Mouse (Mus musculus): ENCODE data around the gene Etv2. TPM values are rescaled to one million over a fixed set of nuclear protein-coding genes. Genes with fewer than 3 reads are reported as not detected.

The Etv2 gene
- total RNA-seq (2021), result not detected
- long read RNA-seq, experiment 1, result 0 reads
- long read RNA-seq, experiment 2, result 0 reads

DNA sequence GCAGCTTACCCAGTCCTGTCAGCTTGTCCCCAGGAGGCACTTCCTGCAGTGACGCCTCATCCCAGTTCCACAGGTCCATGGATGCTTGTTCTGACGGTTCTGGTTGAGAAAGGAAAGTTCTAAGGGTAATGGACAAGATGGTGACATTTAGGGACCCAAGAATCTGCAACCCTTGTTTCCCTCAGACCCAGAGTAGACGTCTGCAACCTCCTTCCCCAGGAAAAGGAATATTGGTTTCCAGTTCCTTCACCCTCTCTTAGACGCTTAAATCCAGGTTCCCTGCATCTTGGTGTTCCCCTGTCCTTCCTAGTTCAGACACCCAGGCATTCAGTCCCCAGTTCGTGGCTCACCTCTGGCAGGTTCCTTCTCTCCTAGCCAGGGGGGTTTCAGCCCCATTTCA is at the start of gene Etv2:
Gene Etv2, minus strand, starts transcription at position 101 of the 400 bp plus-strand sequence.
- no peak for DNase-seq (ENCODE audit: low spot score in 2 of 2)

DNA sequence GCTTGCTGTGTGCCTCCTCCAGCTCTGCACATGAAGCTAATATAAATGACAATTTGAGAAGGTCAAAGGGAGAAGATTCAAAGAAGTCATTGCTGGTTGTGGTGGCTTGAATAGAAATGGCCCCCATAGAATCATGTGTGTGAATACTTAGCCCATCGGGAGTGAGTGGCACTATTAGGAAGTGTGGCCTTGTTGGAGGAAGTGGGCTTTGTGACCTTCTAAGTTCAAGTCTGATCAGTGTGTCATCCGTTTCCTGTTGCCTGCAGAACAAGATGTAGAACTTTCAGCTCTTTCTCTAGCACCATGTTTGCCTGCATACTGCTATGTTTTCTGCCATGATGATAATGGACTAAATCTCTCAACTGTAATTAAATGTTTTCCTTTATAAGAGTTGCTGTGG is 47.8 kb upstream of the Etv2 start:
- no peak for DNase-seq (ENCODE audit: low spot score in 2 of 2)

DNA sequence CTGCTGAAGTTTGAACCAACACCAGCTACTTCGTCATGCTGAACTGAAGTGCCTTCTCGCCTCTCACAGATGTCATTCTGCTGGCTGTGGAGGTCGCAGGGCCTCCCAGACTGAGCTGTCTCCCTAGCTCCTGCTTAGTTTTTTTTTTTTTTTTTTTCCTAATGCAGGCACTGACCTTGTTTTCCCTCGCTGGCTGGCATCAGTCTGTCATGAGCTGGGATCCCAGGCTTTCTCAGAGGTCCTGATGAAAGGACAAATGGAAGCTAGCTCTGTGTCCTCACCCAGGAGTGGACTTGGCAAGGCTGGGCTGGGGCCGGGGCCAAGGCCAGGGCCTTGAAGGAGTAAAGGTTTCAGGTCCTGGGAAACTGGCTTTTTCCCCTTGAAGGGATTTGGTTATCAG is 46.2 kb upstream of the Etv2 start:
- peak in 1 of 2 experiments; percentile 10 for DNase-seq (ENCODE audit: low spot score in 2 of 2)

DNA sequence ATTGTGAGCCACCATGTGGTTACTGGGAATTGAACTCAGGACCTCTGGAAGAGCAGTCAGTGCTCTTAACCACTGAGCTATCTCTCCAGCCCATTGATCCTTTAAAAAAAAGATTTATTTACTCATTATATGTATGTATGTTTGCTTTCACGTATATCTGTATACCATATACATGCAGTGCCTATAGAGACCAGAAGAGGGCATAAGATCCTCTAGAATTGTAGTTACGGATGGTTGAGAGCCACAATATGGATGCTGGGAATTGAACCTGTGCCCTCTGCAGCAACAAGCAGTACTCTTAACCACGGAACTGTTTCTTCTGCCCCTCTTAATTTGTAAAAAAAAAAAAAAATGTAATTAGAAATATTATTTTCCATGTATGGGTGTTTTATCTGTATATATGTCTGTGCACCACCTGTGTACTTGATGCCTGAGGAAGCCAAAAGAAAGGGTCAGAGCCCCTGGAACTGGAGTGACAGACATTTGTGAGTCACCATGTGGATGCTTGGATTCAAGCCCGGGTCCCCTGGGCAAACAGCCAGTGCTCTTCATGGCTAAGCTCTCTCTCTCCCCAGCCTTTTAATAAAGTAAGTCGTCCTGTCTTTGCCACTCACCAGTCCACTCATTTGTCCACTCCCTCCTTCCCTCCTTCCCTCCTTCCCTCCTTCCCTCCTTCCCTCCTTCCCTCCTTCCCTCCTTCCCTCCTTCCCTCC is 42.8 kb upstream of the Etv2 start:
- peak; percentile 58 to 66 for DNase-seq (ENCODE audit: low spot score in 2 of 2)

DNA sequence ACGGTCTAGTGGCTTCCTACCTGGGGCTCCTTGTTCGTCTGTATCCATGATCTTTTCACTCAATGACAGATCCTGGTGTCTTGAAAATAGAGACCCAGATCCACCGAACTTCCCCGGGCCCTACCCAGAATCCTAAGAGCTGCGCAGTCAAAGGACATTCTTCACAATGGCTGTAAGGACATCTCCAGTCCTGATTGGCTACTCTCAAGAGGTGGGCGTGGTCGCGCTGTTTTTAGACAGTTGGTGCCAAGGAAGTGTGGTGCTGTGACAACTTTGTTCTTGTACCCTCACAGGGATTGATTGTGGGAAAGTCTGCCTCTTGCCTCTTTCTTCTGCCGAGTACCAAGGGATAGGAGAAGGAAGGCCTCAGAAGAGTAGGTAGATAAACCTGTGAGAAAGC is 35.8 kb upstream of the Etv2 start, which contains the start of gene Pmis2:
Gene Pmis2, minus strand, starts transcription at position 126 of the 400 bp plus-strand sequence.
- DNase-seq (ENCODE audit: low spot score in 2 of 2), result no peak

DNA sequence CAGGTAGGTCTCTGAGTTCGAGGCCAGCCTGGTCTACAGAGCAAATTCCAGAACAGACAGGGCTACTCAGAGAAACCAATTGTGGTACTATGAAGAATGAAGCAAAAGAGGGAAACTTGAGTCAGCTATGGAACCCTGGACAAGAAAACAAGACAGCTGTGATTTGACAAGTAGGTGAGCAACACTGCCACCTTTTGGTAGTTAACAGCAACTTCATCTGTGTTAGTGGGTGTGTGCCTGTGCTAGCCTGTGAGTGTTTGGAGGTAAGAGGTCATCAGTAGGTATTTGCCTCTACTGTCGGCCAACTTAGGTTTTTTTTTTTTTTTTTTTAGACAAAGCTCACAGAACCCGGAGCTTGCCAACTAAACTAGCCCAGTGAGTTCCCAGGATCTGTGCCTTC is 33.6 kb upstream of the Etv2 start:
- DNase-seq (ENCODE audit: low spot score in 2 of 2), result no peak

DNA sequence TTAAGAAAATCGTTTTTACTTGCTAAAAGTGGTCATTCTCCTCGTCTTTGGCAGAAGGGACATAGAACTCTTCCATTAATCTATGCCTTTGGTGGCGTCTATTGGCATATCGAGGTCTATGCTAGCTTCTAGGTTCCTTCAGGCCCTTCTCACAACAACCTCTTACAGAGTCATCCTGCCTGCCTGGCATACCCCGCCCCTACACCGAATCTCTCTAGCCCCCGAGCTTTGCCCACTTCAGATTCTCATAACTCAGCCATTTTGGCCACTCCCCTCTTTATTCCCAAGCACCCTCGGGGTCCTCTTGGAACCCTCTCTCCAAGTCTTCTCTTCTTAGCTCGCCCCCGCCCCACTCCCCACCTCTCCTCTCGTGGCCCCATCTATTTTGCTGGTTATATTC is 29.7 kb upstream of the Etv2 start:
- no peak for DNase-seq (ENCODE audit: low spot score in 2 of 2)

DNA sequence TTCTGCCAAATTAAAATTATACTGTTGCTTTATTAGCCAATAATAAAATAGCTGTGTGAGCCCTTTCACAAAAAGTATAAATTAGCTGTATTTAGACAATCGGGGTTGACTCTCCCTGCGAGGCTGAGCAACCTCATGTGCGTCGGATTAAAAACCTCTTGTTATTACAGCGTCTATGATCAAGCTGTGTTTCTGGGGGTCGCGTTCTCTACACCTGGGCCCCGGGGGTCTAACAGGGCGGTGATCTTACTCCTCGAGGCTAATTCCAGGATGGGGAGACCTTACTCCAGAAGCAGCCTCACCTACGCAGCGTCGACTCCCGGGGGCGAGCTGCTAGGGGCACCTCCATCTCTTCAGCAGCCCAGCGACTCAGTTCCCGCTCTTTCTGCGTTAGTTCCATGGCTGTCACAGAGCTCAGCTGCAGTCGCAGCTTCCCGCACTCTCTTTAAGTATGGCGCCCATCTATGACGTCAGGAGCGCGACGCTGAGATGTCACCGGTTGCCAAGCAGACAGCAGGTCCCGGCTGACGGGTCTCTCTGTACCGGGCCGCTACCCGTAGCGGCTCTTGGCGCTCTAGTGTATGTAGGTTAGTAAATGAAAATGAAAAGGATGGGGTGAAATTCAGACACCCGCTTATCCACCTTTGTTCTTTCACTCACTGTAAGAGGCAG is 29.0 kb upstream of the Etv2 start, which contains the start of gene Haus5:
Gene Haus5, minus strand, starts transcription at position 466 of the 672 bp plus-strand sequence.
- DNase-seq (ENCODE audit: low spot score in 2 of 2), result peak; percentile 88 to 90

DNA sequence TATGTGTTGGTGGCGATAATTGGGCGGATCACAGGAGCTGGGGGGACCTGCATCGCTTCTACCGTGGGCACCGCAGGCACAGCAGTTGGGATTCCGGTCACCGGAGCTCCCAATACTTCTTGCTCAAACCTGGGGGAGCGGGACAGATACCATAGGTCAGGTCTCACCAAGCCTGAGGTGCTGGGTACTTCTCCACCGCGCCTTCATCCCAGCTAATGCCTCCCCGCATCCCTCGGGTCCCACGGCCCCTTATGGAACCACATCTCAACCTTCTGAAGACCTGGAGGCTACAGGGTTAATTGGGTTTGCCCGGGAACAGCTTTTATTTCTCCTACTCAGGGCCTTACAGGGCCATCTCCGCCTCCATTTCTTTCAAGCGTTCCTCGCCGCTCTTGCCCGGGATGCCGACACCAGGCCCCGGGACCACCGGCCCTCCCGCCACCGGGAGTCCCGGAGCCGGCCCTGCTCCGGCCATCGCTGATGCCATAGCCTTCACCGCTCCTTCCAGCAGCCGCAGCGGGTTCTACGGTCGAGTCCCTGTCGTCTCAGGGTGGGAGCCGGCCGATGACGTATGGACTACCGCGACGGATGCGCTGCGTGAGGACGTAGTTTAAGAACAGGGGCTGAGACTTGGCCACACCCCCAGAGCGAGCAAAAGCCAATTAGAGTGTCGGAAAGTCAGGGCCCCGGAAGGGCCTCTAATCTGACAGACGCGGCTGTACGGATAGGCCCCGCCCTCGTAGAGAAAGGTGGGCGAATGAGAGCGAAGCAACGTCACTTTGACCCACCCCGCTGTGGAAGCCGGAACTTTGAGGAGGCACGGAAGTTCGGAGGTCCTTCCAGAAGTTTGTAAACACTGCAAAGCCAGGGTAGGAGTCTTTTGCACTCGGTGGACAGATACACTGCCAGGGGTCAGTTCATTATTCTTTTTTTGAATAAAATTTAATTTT is 14.2 kb upstream of the Etv2 start, which contains the start of gene Rbm42:
Gene Rbm42, minus strand, starts transcription at position 727 of the 950 bp plus-strand sequence.
- DNase-seq (ENCODE audit: low spot score in 2 of 2), result peak; percentile 92 to 94

DNA sequence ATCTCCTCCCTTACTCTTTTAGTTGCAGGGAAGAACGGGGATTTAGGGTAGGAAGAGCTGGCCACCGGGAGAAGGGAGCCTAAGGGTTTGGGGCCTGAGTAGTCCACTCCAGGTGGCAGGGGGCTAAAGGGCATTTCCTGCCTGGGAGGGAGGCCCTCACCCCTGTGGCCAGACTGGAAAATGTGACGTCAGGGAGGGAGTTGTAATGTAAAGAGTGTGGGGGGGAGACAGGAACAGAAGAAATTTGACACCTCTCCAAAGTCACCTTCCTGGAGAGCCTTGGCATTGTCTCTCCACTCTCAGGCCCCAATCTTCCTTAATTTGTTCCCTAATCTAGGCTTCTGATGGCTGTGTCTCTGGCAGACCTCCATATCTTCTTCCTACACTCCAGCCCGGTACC is 3.4 kb upstream of the Etv2 start:
- DNase-seq (ENCODE audit: low spot score in 2 of 2), result no peak

DNA sequence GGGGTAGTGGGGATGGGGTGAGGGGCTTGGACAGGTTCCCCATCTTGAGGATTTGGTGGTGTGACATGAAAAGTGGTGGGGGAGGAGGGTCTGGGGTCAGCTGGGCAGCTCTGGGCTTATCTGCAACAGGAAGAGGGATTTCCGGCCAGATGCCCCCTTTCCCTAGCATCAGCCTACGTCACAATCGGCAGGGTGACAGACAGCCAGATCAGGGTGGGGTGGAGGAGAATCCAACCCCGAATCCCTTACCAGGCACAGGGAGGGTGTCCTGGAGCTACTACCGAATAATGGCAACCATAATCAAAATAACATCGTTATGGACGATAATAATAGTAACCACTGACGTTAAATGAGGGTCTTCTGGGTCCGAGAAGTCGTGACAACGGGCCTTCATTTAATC is 743 bp upstream of the Etv2 start:
- no peak for DNase-seq (ENCODE audit: low spot score in 2 of 2)

DNA sequence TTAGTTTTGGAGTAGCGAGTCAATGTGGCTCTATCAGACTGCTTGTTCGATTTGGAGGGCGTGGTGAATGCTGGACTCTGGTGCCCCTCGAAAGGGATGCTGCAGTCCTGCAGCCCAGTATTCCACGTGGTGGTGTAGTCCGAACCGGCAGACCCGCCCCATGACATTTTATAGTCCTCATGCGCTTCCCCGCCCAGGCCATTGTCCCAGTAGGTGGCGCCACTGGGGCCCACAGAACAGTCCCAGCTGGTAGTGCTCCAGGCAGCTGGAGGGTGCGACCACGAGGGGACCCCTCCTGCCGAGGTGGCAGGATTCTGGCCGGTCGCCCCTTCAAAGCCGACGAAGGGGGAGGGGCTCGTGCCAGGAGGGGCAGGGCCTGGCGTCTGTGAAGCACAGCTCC is 1.0 kb downstream of the Etv2 start:
- peak; percentile 43 to 53 for DNase-seq (ENCODE audit: low spot score in 2 of 2)

DNA sequence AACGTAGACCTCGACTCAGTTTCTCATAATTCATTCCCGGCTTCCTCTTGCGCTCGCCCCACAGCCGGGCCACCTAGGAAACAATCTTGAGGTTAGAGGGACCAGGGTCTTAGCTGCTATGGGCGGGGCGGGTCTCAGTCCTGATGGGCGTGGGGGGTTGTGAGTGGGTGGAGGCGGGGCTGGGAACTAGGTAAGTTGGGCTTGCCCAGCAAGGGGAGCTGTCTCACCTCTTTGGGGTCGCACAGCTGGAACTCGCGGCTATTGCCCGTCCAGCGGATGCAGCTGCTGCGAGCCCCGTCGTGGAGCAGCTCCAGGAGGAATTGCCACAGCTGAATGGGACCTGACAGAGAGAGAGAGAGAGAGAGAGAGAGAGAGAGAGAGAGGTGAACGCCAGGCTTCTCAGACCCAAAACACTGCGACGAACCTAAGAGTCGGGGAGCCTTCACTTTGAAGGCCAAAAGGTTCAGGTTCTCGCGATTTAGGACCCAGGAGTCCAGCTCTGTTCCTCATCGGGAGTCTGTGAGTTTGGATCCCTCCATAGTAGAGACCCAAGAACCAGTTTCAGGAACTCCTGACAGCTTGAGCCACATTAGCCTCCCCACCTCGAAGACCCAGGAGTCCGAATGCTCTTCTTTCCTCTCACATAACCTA is 1.8 kb downstream of the Etv2 start:
- DNase-seq (ENCODE audit: low spot score in 2 of 2), result no peak

DNA sequence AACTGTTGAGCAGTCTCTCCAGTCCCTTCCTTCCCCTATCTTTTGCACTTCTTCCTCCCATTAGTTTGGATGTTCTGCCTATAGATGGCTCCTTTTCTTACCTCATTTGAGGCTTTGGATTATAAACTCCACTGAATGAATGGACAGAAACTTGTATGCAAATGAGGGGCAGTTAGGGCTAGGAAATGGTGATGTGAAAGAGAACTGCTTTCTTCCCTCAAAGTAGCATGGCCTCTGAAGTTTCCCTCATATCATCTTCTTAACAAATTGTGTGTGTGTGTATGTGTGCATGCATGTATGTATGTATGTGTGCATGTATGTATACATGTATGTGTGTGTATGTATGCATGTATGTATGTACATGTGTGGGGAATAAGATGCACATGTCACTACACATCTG is 6.6 kb downstream of the Etv2 start:
- DNase-seq (ENCODE audit: low spot score in 2 of 2), result no peak

DNA sequence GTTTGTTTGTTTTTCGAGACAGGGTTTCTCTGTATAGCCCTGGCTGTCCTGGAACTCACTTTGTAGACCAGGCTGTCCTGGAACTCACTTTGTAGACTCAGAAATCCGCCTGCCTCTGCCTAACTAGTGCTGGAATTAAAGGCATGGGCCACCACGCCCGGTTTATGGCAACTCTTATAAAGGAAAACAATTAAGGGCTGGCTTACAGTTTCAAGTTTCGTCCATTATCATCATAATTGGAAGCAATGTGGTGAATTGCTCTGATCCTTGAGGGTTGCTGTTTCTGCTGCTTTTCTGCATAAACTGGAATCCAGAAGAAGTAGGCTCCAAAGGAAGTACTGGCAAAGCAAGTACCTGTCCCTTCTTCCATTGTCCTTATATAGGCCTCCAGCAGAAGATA is 9.0 kb downstream of the Etv2 start:
- no peak for DNase-seq (ENCODE audit: low spot score in 2 of 2)

DNA sequence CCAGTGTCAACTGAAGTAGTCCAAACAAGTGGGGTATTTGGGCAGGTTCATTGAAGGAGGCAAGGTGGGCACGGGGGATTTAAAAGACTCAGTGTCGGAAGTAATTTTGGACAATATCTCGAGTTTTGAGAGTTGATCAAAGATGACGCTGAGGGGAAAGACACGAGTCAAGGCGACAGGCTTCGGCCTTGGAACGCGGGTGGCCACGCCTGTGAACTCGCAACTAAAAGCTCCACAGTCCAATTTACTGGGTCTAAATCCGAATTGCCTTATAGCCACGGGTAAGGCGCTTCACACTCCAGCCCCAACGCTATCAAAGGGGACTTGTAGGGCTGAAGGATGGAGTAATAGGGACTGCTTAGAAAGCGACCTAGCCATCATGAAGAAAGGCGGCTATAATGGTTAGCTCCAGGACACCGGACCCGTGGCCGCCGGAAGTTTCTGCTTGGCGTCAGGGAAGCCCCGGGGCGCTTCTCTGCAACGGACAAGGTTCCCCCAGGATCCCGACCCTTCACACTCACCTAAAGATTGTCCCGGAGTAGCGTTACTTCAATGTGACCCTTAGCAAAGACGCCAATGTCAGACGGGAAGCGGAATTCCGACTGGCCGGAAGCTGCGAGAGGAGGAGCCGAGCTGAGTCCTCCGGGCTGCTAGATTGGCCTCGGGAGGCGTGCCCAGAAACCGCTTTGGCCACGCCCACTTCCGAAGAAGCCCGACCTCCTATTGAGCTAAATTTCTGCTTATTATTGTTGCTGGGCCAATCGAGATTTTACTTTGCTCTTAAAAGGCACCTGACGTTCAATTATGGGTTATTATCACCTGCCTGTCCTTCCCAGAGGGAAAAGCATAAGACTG is 9.9 kb downstream of the Etv2 start, which contains the start of gene Cox6b1:
Gene Cox6b1, minus strand, starts transcription at position 622 of the 855 bp plus-strand sequence.
- peak; percentile 78 to 79 for DNase-seq (ENCODE audit: low spot score in 2 of 2)

DNA sequence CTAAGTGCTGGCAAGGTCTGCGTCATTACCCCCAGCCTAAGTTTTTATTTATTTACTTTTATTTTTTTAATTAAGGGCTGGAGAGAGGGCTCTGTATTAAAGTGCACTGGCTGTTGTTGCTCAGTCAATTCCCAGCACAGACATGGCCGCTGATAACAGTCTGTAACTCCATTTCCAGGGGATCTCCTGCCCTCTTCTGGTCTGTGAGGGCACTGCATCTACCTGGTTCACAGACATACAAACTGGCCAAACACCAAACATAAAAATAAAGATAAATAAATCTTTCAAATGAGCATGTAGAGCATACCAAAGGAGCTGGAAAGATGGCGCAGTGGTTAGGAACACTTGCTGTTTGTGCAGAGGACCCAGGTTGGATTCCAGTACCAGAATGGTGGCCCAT is 16.4 kb downstream of the Etv2 start:
- DNase-seq (ENCODE audit: low spot score in 2 of 2), result no peak

DNA sequence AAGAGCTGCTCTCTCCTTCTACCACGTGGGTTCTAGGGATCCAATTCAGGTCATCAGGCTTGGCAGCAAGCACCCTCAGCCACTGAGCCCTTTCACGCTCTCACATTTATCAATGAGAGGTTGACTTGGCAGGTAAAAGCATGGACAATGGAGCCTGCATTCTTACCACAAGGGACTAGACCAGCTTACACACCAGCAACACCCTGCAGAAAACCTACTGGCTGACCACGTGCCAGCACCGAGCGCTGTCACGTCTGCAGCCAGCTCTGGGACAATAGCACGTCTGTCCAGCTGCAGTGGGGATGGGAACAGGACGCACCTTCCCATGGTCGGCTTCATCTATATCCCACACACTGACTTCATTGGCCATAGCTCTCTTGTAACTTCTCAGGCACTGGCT is 17.0 kb downstream of the Etv2 start:
- DNase-seq (ENCODE audit: low spot score in 2 of 2), result no peak

DNA sequence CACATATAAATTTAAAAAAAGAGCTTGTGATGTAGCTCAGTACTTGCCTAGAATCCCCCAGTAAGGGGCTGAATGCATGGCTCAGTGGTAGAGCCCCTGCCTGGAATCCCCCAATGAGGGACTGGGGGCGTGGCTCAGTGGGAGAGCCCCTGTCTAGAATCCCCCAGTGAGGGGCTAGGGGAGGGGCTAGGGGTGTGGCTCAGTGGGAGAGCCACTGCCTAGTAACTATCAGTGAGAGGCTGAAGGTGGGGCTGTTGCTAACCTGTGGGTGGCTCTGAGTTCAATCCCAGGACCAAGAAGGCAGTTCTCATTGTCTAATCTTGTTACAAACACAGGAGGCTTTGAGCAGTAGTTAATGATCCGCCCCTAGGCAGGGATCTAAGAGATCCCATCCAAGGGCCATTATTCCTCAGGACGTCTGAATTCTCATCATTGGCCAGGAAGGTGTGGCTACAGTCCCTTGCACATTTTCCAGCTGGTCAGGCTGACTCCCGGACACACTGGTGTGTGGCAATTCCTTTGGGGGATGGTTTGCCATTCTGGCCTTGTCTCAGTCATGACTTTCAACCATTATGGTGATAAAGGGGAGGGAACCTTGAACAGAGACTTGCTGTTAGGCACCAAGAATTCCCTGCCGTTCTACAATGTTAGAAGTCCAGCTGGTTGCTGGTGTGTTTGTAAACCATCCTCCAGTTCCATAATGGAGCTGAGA is 20.4 kb downstream of the Etv2 start:
- DNase-seq (ENCODE audit: low spot score in 2 of 2), result no peak

All from adrenal gland, adult 18-20 months (tissue).